Mouse (Mus musculus) gastrocnemius, adult 18-20 months (tissue): ENCODE measurements around the gene Gm3047. TPM values are rescaled to one million over a fixed set of nuclear protein-coding genes. Genes with fewer than 3 reads are reported as not detected.
"Not testable (repeated sequence)": the region's sequence is repeated elsewhere in the genome, so short reads cannot be mapped to it uniquely, and the experiment has no call there.

Experiments
- DNase-seq: peaks from one replicate; pipeline ENCODE4 v3.0.0; 2021; ENCODE audit warnings: low spot score
- long read RNA-seq, 2 experiments: library from polyadenylated mRNA; stranded (forward); transcript quantifications; one replicate each; pipeline ENCODE4 v2.0.0; 2021
- total RNA-seq, 2 experiments: library from RNA; stranded (reverse); gene quantifications; 2 replicates each; pipeline ENCODE4 v1.2.3; 2021

The Gm3047 gene
- total RNA-seq = not detected
- long read RNA-seq, experiment 1 = 0 reads
- long read RNA-seq, experiment 2 = 0 reads

DNA sequence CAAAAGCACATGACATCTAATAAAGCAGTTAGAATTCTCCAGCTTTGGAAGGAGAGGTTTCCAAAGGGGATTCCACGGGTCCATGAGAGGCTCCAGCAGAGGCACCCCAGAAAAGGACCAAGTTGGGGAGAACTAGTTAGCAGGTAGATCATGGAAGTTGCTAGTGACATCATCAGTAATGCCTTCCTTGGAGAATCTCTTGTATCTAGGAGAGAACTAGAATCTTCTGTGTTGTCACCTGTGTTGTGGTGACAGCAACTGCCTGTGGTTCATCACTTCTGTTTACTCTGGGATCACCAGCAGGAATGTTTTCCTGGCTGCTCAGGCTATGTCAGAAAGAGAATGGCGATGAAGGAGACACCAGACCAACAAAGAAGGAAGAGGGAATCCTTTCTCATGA lies at the start of gene Gm3047:
TSS of gene Gm3047 (plus strand) at position 301 of the 400 bp plus-strand sequence.
- DNase-seq = not testable (repeated sequence)

Other genes with a start within 250 kb of the Gm3047 start
- gene Gm3149, start 238.1 kb upstream of the Gm3047 start, total RNA-seq = not detected
- not detected for gene 2610042L04Rik, start 220.6 kb upstream of the Gm3047 start, total RNA-seq
- gene Gm3159, start 157.9 kb upstream of the Gm3047 start, total RNA-seq = not detected
- gene Gm3164, start 140.0 kb upstream of the Gm3047 start, total RNA-seq = under 1 TPM in 1 of 2 experiments, not detected in 1; 0.17 TPM
- gene Gm3173, start 124.4 kb upstream of the Gm3047 start, total RNA-seq = not detected
- gene Gm3182, start 73.7 kb upstream of the Gm3047 start, total RNA-seq = not detected
- gene Gm8159, start 76.9 kb downstream of the Gm3047 start, total RNA-seq = not detected
- gene Gm3239, start 108.8 kb downstream of the Gm3047 start, total RNA-seq = not detected
- not detected for gene Gm7876, start 153.8 kb downstream of the Gm3047 start, total RNA-seq
- under 1 TPM in 1 of 2 experiments, not detected in 1; 0.12 TPM for gene Gm3252, start 171.4 kb downstream of the Gm3047 start, total RNA-seq
- gene Gm9602, start 220.9 kb downstream of the Gm3047 start, total RNA-seq = not detected